Comparison of ENCODE assay signal across 8 mouse cellular contexts in the genomic region with DNA sequence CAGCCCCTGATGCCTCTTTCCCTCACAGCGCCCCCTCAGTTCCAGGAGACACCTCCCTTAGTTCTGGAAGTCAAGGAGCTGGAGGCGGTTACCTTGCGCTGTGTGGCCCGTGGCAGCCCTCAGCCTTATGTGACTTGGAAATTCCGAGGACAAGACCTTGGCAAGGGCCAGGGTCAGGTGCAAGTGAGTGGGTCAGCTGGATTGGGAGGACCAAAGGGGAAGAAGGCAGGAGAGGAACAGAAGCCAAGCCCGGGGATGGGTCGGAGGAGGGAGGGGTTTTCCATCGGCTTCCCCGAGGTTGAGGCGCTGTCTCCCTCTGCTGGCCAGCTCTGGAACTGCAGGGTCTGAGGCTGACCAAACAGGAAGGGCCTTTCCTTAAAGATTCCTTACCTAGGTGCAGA. TPM values are rescaled to one million over a fixed set of nuclear protein-coding genes. Genes with fewer than 3 reads are reported as not detected.
DNase-seq lines count a peak whose midpoint lies in the region; ATAC-seq lines count a peak whose summit lies in the region.

No protein-coding gene starts in this region.

- no peak; the same call in 1 of the 2 replicates for ATAC-seq in heart, embryonic 15.5 days (replicated peaks; ENCODE audit: insufficient number of reproducible peaks, insufficient read depth, low FRiP score, low read depth)
- 0 out of 2 replicates have a peak, but pooled peaks have one; percentile 9 for ATAC-seq in liver, embryonic 12.5 days

- H3K36me3 ChIP-seq in forebrain, embryonic 10.5 days (replicated peaks): peaks cover 93% of the 10 kb centered on the region
- H3K36me3 ChIP-seq in heart, embryonic 15.5 days: no peaks in the 10 kb centered on the region
- H3K36me3 ChIP-seq in liver, embryonic 12.5 days: no peaks in the 10 kb centered on the region
- H3K36me3 ChIP-seq in splenic B cell, adult 2 months (ENCODE audit: control insufficient read depth, insufficient read depth, low read length, poor library complexity, severe bottlenecking): no peaks in the 10 kb centered on the region

- H3K9me3 ChIP-seq in forebrain, embryonic 10.5 days: no peaks in the 10 kb centered on the region
- no peaks in the 10 kb centered on the region for H3K9me3 ChIP-seq in heart, embryonic 15.5 days (replicated peaks)
- H3K9me3 ChIP-seq in liver, embryonic 12.5 days (replicated peaks): no peaks in the 10 kb centered on the region

- peak overlapping the region; percentile 54; the same call in 1 of the 2 replicates for H3K9ac ChIP-seq in heart, embryonic 15.5 days
- no peak overlapping the region for H3K9ac ChIP-seq in liver, embryonic 12.5 days

- peak; percentile 68 for DNase-seq in CD4-positive helper T cell, adult 2 months (ENCODE audit: low read depth, low spot score)
- DNase-seq in brain, adult 2 months (ENCODE audit: low read depth, low spot score): peak; percentile 79
- peak; percentile 90 for DNase-seq in forebrain, embryonic 10.5 days (ENCODE audit: extremely low spot score, low spot score)
- peak; percentile 94 for DNase-seq in kidney, postnatal 10 days
- peak; percentile 76 to 79 for DNase-seq in natural killer cell, adult 2 months (ENCODE audit: low spot score in 2 of 2)
- DNase-seq in splenic B cell, adult 2 months (ENCODE audit: low read depth, low spot score): peak; percentile 82

- H3K27ac ChIP-seq in forebrain, embryonic 10.5 days: peak overlapping the region; percentile 22
- H3K27ac ChIP-seq in heart, embryonic 15.5 days: no peak overlapping the region
- no peak overlapping the region for H3K27ac ChIP-seq in liver, embryonic 12.5 days

- peaks cover 4% of the 10 kb centered on the region; the same call in 1 of the 2 replicates for H3K27me3 ChIP-seq in forebrain, embryonic 10.5 days (ENCODE audit: poor library complexity, severe bottlenecking)
- 0 out of 2 replicates have a peak, but pooled peaks cover 7% of the 10 kb centered on the region for H3K27me3 ChIP-seq in heart, embryonic 15.5 days
- peaks cover 42% of the 10 kb centered on the region for H3K27me3 ChIP-seq in liver, embryonic 12.5 days (replicated peaks)
- H3K27me3 ChIP-seq in splenic B cell, adult 2 months (ENCODE audit: control insufficient read depth, insufficient read depth, low read length, poor library complexity, severe bottlenecking): no peaks in the 10 kb centered on the region

- WGBS in forebrain, embryonic 10.5 days: 12% methylated on average over 10 of the region's 10 CpGs
- WGBS in heart, embryonic 15.5 days: 10% methylated on average over 10 of the region's 10 CpGs
- 8% methylated on average over 10 of the region's 10 CpGs for WGBS in liver, embryonic 12.5 days (ENCODE audit: insufficient replicate concordance)

- peak overlapping the region; percentile 76 for H3K4me2 ChIP-seq in heart, embryonic 15.5 days
- H3K4me2 ChIP-seq in liver, embryonic 12.5 days: peak overlapping the region; percentile 50

- H3K4me3 ChIP-seq in forebrain, embryonic 10.5 days: peak overlapping the region; percentile 29
- H3K4me3 ChIP-seq in heart, embryonic 15.5 days: peak overlapping the region; percentile 45
- H3K4me3 ChIP-seq in liver, embryonic 12.5 days: 0 out of 2 replicates have a peak overlapping the region, but pooled peaks have one; percentile 12

- peaks cover 51% of the 10 kb centered on the region for H3K4me1 ChIP-seq in forebrain, embryonic 10.5 days
- peaks cover 5% of the 10 kb centered on the region for H3K4me1 ChIP-seq in heart, embryonic 15.5 days (replicated peaks)
- peaks cover 2% of the 10 kb centered on the region; the same call in 1 of the 2 replicates for H3K4me1 ChIP-seq in liver, embryonic 12.5 days

RNA-seq across cellular contexts. Expression of a gene that starts 8.7 kb away (rescaled TPM):
- polyA plus RNA-seq in forebrain, embryonic 10.5 days (2016; fragmentation: Nextera tagmentation; extraction: Ambion mirVana): 81.7 and 82.5 TPM in 2 replicates
- polyA plus RNA-seq in heart, embryonic 15.5 days (2015; fragmentation: Nextera tagmentation; extraction: Ambion mirVana): 2.9 and 7.7 TPM in 2 replicates
- polyA plus RNA-seq in liver, embryonic 12.5 days (2016; fragmentation: Nextera tagmentation; extraction: Ambion mirVana): 3.9 and 4.2 TPM in 2 replicates

RNA-seq across cellular contexts. Expression of a gene that starts 9.6 kb away (rescaled TPM):
- 69.7 and 71.1 TPM in 2 replicates for polyA plus RNA-seq in forebrain, embryonic 10.5 days (2016; fragmentation: Nextera tagmentation; extraction: Ambion mirVana)
- polyA plus RNA-seq in heart, embryonic 15.5 days (2015; fragmentation: Nextera tagmentation; extraction: Ambion mirVana): 276 and 327 TPM in 2 replicates
- 177 and 178 TPM in 2 replicates for polyA plus RNA-seq in liver, embryonic 12.5 days (2016; fragmentation: Nextera tagmentation; extraction: Ambion mirVana)

RNA-seq across cellular contexts. Expression of a gene that starts 15.1 kb away (rescaled TPM):
- polyA plus RNA-seq in forebrain, embryonic 10.5 days (2016; fragmentation: Nextera tagmentation; extraction: Ambion mirVana): not detected in 2 replicates
- polyA plus RNA-seq in heart, embryonic 15.5 days (2015; fragmentation: Nextera tagmentation; extraction: Ambion mirVana): 0.83 and 1.1 TPM in 2 replicates
- polyA plus RNA-seq in liver, embryonic 12.5 days (2016; fragmentation: Nextera tagmentation; extraction: Ambion mirVana): 1.1 and 1.3 TPM in 2 replicates

RNA-seq across cellular contexts. Expression of a gene that starts 30.3 kb away (rescaled TPM):
- polyA plus RNA-seq in forebrain, embryonic 10.5 days (2016; fragmentation: Nextera tagmentation; extraction: Ambion mirVana): 1.4 and 1.6 TPM in 2 replicates
- 2.3 and 3.3 TPM in 2 replicates for polyA plus RNA-seq in heart, embryonic 15.5 days (2015; fragmentation: Nextera tagmentation; extraction: Ambion mirVana)
- 0.55 and 0.79 TPM in 2 replicates for polyA plus RNA-seq in liver, embryonic 12.5 days (2016; fragmentation: Nextera tagmentation; extraction: Ambion mirVana)
